Mouse (Mus musculus): ENCODE data around the gene Gpr61. TPM values are rescaled to one million over a fixed set of nuclear protein-coding genes. Genes with fewer than 3 reads are reported as not detected.

Gpr61 gene
- total and polyA plus RNA-seq, 3 experiments: 0.11 TPM; not detected in 2

GRCm38 (mm10) chr3:108101594-108101993 lies 53.1 kb downstream of the Gpr61 start:
- Histone ChIP-seq H3K4me3 (ENCODE audit: low read depth, low read length) (no peak overlapping the region), H3K4me1 (ENCODE audit: insufficient read depth, low read depth, low read length) (peaks cover 59% of the 10 kb centered on the region), H3K27me3 (ENCODE audit: insufficient read depth, low read length) (no peaks in the 10 kb centered on the region), H3K9me3 (replicated peaks) (no peaks in the 10 kb centered on the region), H3K36me3 (replicated peaks) (peaks cover 64% of the 10 kb centered on the region)
- ATAC-seq (ENCODE audit: extremely low read depth, insufficient number of reproducible peaks, low FRiP score, poor library complexity, severe bottlenecking) (no peak), DNase-seq (ENCODE audit: low spot score) (no peak)
- TF ChIP-seq TAL1 (conservative IDR thresholded peaks at IDR 0.05; ENCODE audit: low read depth, low read length) (no peak), GATA2 (IDR thresholded peaks at IDR 0.05; ENCODE audit: borderline replicate concordance, low read depth, low read length) (no peak), CTCF (IDR thresholded peaks at IDR 0.05; ENCODE audit: low read depth, low read length) (no peak), GATA1 (IDR thresholded peaks at IDR 0.05; ENCODE audit: borderline replicate concordance, low read length) (no peak), POLR2AphosphoS5 (IDR thresholded peaks at IDR 0.05; ENCODE audit: insufficient replicate concordance, low read depth, low read length) (no peak)

Other genes with a start within 250 kb of the Gpr61 start
- not detected in 2 replicates for gene Gstm7, start 223.1 kb downstream of the Gpr61 start, total RNA-seq (2014; fragmentation: Nextera tagmentation)
- not detected in 2 replicates for gene Gstm7, start 223.1 kb downstream of the Gpr61 start, total RNA-seq (2017)
- gene Gstm7, start 223.1 kb downstream of the Gpr61 start, polyA plus RNA-seq (2012): not detected in 2 replicates
- gene Gstm6, start 211.1 kb downstream of the Gpr61 start, total RNA-seq (2014; fragmentation: Nextera tagmentation): not detected in 2 replicates
- gene Gstm6, start 211.1 kb downstream of the Gpr61 start, total RNA-seq (2017): 0.12 and 0.16 TPM in 2 replicates
- gene Gstm6, start 211.1 kb downstream of the Gpr61 start, polyA plus RNA-seq (2012): not detected in 2 replicates
- not detected in 2 replicates for gene Gstm3, start 185.6 kb downstream of the Gpr61 start, total RNA-seq (2014; fragmentation: Nextera tagmentation)
- not detected in 2 replicates for gene Gstm3, start 185.6 kb downstream of the Gpr61 start, total RNA-seq (2017)
- not detected in 2 replicates for gene Gstm3, start 185.6 kb downstream of the Gpr61 start, polyA plus RNA-seq (2012)
- gene Gstm2, start 168.4 kb downstream of the Gpr61 start, total RNA-seq (2014; fragmentation: Nextera tagmentation): not detected in 2 replicates
- gene Gstm2, start 168.4 kb downstream of the Gpr61 start, total RNA-seq (2017): not detected in 2 replicates
- gene Gstm2, start 168.4 kb downstream of the Gpr61 start, polyA plus RNA-seq (2012): not detected in 2 replicates
- not detected in 2 replicates for gene Gstm1, start 136.9 kb downstream of the Gpr61 start, total RNA-seq (2014; fragmentation: Nextera tagmentation)
- 0.12 TPM in 1 of 2 replicates, not detected in the other for gene Gstm1, start 136.9 kb downstream of the Gpr61 start, total RNA-seq (2017)
- gene Gstm1, start 136.9 kb downstream of the Gpr61 start, polyA plus RNA-seq (2012): 0.53 and 0.63 TPM in 2 replicates
- not detected in 2 replicates for gene Gstm4, start 110.0 kb downstream of the Gpr61 start, total RNA-seq (2014; fragmentation: Nextera tagmentation)
- gene Gstm4, start 110.0 kb downstream of the Gpr61 start, total RNA-seq (2017): not detected in 2 replicates
- not detected in 2 replicates for gene Gstm4, start 110.0 kb downstream of the Gpr61 start, polyA plus RNA-seq (2012)
- gene Ampd2, start 68.2 kb downstream of the Gpr61 start, total RNA-seq (2014; fragmentation: Nextera tagmentation): 169 and 188 TPM in 2 replicates
- 81.6 and 85.9 TPM in 2 replicates for gene Ampd2, start 68.2 kb downstream of the Gpr61 start, total RNA-seq (2017)
- gene Ampd2, start 68.2 kb downstream of the Gpr61 start, polyA plus RNA-seq (2012): 380 and 438 TPM in 2 replicates
- gene Gnat2, start 62.1 kb downstream of the Gpr61 start, total RNA-seq (2014; fragmentation: Nextera tagmentation): 9.0 and 10.2 TPM in 2 replicates
- gene Gnat2, start 62.1 kb downstream of the Gpr61 start, total RNA-seq (2017): 2.0 and 4.5 TPM in 2 replicates
- gene Gnat2, start 62.1 kb downstream of the Gpr61 start, polyA plus RNA-seq (2012): 0.85 and 2.4 TPM in 2 replicates
- gene Gnai3, start 8.7 kb downstream of the Gpr61 start, total RNA-seq (2014; fragmentation: Nextera tagmentation): 254 and 274 TPM in 2 replicates
- 413 and 481 TPM in 2 replicates for gene Gnai3, start 8.7 kb downstream of the Gpr61 start, total RNA-seq (2017)
- gene Gnai3, start 8.7 kb downstream of the Gpr61 start, polyA plus RNA-seq (2012): 36.8 and 37.9 TPM in 2 replicates
- 0.29 and 0.98 TPM in 2 replicates for gene Amigo1, start 31.5 kb upstream of the Gpr61 start, total RNA-seq (2014; fragmentation: Nextera tagmentation)
- 0.66 and 0.99 TPM in 2 replicates for gene Amigo1, start 31.5 kb upstream of the Gpr61 start, total RNA-seq (2017)
- 0.46 and 0.51 TPM in 2 replicates for gene Amigo1, start 31.5 kb upstream of the Gpr61 start, polyA plus RNA-seq (2012)
- gene Cyb561d1, start 46.3 kb upstream of the Gpr61 start, total RNA-seq (2014; fragmentation: Nextera tagmentation): 2.9 and 3.9 TPM in 2 replicates
- 6.3 and 6.6 TPM in 2 replicates for gene Cyb561d1, start 46.3 kb upstream of the Gpr61 start, total RNA-seq (2017)
- gene Cyb561d1, start 46.3 kb upstream of the Gpr61 start, polyA plus RNA-seq (2012): 2.9 and 3.4 TPM in 2 replicates
- gene Atxn7l2, start 56.1 kb upstream of the Gpr61 start, total RNA-seq (2014; fragmentation: Nextera tagmentation): 8.0 and 8.6 TPM in 2 replicates
- 2.1 and 2.7 TPM in 2 replicates for gene Atxn7l2, start 56.1 kb upstream of the Gpr61 start, total RNA-seq (2017)
- gene Atxn7l2, start 56.1 kb upstream of the Gpr61 start, polyA plus RNA-seq (2012): 17.0 and 19.7 TPM in 2 replicates
- not detected in 2 replicates for gene Sypl2, start 71.8 kb upstream of the Gpr61 start, total RNA-seq (2014; fragmentation: Nextera tagmentation)
- gene Sypl2, start 71.8 kb upstream of the Gpr61 start, total RNA-seq (2017): 0.06 and 0.11 TPM in 2 replicates
- not detected in 2 replicates for gene Sypl2, start 71.8 kb upstream of the Gpr61 start, polyA plus RNA-seq (2012)
- 57.5 and 59.5 TPM in 2 replicates for gene Psma5, start 102.0 kb upstream of the Gpr61 start, total RNA-seq (2014; fragmentation: Nextera tagmentation)
- gene Psma5, start 102.0 kb upstream of the Gpr61 start, total RNA-seq (2017): 297 and 331 TPM in 2 replicates
- 3.8 and 4.9 TPM in 2 replicates for gene Psma5, start 102.0 kb upstream of the Gpr61 start, polyA plus RNA-seq (2012)
- 4.1 and 5.2 TPM in 2 replicates for gene Sort1, start 129.2 kb upstream of the Gpr61 start, total RNA-seq (2014; fragmentation: Nextera tagmentation)
- 2.3 TPM in 2 replicates for gene Sort1, start 129.2 kb upstream of the Gpr61 start, total RNA-seq (2017)
- 1.1 and 1.3 TPM in 2 replicates for gene Sort1, start 129.2 kb upstream of the Gpr61 start, polyA plus RNA-seq (2012)
- gene Mybphl, start 210.0 kb upstream of the Gpr61 start, total RNA-seq (2014; fragmentation: Nextera tagmentation): not detected in 2 replicates
- not detected in 2 replicates for gene Mybphl, start 210.0 kb upstream of the Gpr61 start, total RNA-seq (2017)
- gene Mybphl, start 210.0 kb upstream of the Gpr61 start, polyA plus RNA-seq (2012): not detected in 2 replicates
- 129 and 172 TPM in 2 replicates for gene Psrc1, start 229.0 kb upstream of the Gpr61 start, total RNA-seq (2014; fragmentation: Nextera tagmentation)
- 33.7 and 36.9 TPM in 2 replicates for gene Psrc1, start 229.0 kb upstream of the Gpr61 start, total RNA-seq (2017)
- 122 and 125 TPM in 2 replicates for gene Psrc1, start 229.0 kb upstream of the Gpr61 start, polyA plus RNA-seq (2012)

Measured in G1E (cell line).